Mouse (Mus musculus) erythroblast, embryonic 14.5 days (primary cell): ENCODE data around the gene Muc15.

Source experiments
- GATA1 ChIP-seq: IDR thresholded peaks from 2 replicates; pipeline ENCODE4 v1.6.1; 2012; ENCODE audit warnings: low read length, inconsistent platforms, mixed read lengths
- TAL1 ChIP-seq: IDR thresholded peaks from 3 replicates; pipeline ENCODE4 v1.6.1; 2012; ENCODE audit warnings: low read length, inconsistent platforms, mixed read lengths

DNA sequence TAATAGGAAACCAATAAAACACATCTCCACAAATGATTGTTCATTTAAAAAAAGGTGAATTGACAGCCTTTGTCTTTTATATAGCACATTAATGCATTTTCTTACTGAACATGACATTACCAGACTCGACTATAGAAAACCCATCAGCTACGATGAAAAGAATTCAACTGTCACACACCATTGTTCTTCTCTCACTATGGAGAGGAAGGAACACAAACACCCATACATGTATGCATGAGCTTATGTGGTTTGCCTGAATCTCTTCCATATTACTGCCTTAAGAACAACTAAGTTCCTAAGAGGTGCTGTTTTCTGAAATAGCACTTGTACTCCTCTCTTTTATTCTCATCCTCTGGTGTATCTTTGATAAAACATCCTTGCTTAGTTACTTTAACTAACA is 38.3 kb downstream of the Muc15 start:
- no peak for TF ChIP-seq GATA1
- TF ChIP-seq TAL1, result no peak
